Mouse (Mus musculus): ENCODE measurements at regions not wholly inside any gene's neighbourhood (a gene's known extent, or its start where the extent isn't known, plus 50 kb on each side); places are given as distances from the start of the nearest gene placed in this dataset.

DNA sequence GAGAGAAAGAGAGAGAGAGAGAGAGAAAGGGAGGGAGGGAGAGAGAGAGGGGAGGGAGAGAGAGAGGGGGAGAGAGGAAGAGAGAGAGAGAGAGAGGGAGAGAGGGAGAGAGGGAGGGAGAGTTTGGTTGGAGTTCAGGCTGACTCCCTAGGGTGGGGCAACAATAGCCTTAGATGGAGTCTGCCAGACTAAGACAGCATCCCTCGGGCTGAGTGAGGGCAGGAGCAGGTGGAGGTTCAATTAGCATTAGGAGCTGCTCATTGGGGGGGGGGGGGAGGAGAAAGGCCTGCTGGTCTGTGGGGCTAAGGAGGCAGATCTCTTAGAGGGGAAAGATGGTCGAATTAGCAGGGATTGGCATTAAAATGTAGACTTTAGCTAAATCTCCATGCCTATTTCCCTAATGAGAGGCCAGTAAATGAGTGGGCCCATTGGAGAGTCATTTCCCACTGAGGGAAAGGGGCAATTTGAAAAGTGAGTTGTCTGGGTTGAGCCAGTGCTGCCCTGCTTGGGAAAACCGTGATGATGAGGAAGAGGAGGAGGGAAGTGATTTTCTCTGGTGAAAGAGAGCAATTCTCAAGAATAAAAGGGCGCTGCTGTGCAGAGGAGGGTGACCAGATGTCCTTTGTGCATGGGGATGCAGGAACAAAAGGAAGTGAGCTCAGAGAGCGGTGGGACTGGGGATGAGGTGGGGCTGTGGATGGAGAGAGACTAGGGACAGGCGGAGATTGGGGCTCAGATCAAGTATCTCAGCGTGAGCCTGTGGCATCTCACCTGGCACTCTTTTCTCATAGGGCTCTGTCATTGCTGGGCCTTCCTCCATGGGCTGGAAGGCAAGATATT lies 218.0 kb downstream of the Med10 start:
- peak overlapping the region; percentile 6 for H3K27ac ChIP-seq (ENCODE audit: low read depth, low read length)
- 0 out of 2 replicates have a peak, but pooled peaks cover 3% of the 10 kb centered on the region for H3K4me1 ChIP-seq (replicated peaks; ENCODE audit: control insufficient read depth, insufficient read depth, low read length)
- H3K4me2 ChIP-seq (replicated peaks; ENCODE audit: low read depth, low read length) = no peak overlapping the region
- no peaks in the 10 kb centered on the region for H3K27me3 ChIP-seq (ENCODE audit: control insufficient read depth, insufficient read depth, low read length)
- 14% methylated on average over 7 of the region's 7 CpGs for WGBS
- no peak overlapping the region for H3K4me3 ChIP-seq (ENCODE audit: low read depth, low read length)
- H3K9me3 ChIP-seq (ENCODE audit: control insufficient read depth, low read length) = no peaks in the 10 kb centered on the region
- no peak overlapping the region for H3K9ac ChIP-seq (ENCODE audit: low read depth, low read length)
- H3K36me3 ChIP-seq (ENCODE audit: control insufficient read depth, insufficient read depth, low read length) = no peaks in the 10 kb centered on the region
- DNase-seq (ENCODE audit: low spot score) (peak; percentile 24), ATAC-seq (ENCODE audit: low FRiP score) (peak; percentile 90)

DNA sequence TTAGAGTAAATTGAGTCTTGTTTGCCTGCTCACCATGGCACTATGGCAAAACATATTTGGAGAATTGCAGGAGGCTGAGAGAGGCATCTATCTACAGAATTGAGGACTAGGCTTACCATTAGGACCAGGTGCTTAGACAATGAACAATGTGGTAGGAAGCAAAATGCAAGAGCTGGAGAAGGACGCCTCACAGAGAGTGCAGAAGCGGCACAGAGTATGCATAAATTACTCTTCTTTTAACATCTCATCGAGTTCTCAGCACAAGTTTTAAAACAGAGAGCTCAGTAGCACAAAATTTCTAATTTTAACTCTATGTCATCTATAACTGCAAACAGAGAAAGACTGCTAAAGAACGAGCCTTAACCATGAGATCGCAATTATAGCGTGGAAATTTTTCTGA lies 231.1 kb downstream of the Med10 start:
- Histone ChIP-seq H3K4me2 (replicated peaks; ENCODE audit: low read depth, low read length) (no peak overlapping the region), H3K4me1 (replicated peaks; ENCODE audit: control insufficient read depth, insufficient read depth, low read length) (no peaks in the 10 kb centered on the region), H3K27ac (ENCODE audit: low read depth, low read length) (no peak overlapping the region), H3K27me3 (ENCODE audit: control insufficient read depth, insufficient read depth, low read length) (no peaks in the 10 kb centered on the region), H3K4me3 (ENCODE audit: low read depth, low read length) (no peak overlapping the region), H3K9me3 (ENCODE audit: control insufficient read depth, low read length) (no peaks in the 10 kb centered on the region), H3K9ac (ENCODE audit: low read depth, low read length) (no peak overlapping the region), H3K36me3 (ENCODE audit: control insufficient read depth, insufficient read depth, low read length) (no peaks in the 10 kb centered on the region)
- no peak for DNase-seq (ENCODE audit: low spot score)
- no peak for ATAC-seq (ENCODE audit: low FRiP score)
- WGBS = 76% methylated on average over 6 of the region's 6 CpGs

DNA sequence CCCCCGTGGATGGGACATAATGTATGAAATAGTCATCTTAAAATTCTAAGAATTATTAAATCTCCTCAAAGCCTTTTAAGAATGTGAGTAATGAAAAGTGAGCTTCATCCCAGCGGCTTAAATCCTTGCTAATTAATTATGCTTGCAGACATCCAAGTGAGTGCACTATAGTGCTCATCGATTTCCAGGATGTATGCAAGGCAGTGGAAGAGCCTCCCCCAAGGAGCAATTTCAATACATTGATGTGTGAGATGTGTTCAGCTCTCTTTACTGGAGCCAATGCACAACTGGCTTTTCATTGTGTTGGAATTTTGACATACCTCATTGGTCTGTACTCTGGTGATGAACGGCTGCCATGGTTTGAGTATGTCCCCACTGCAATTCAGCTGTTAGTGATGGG lies 231.6 kb downstream of the Med10 start:
- DNase-seq (ENCODE audit: low spot score) (no peak), ATAC-seq (ENCODE audit: low FRiP score) (no peak)
- no peak overlapping the region for H3K4me3 ChIP-seq (ENCODE audit: low read depth, low read length)
- WGBS = 72% methylated on average over 4 of the region's 4 CpGs
- no peak overlapping the region for H3K27ac ChIP-seq (ENCODE audit: low read depth, low read length)
- no peaks in the 10 kb centered on the region for H3K4me1 ChIP-seq (replicated peaks; ENCODE audit: control insufficient read depth, insufficient read depth, low read length)
- H3K9ac ChIP-seq (ENCODE audit: low read depth, low read length) = no peak overlapping the region
- no peaks in the 10 kb centered on the region for H3K9me3 ChIP-seq (ENCODE audit: control insufficient read depth, low read length)
- no peaks in the 10 kb centered on the region for H3K27me3 ChIP-seq (ENCODE audit: control insufficient read depth, insufficient read depth, low read length)
- no peaks in the 10 kb centered on the region for H3K36me3 ChIP-seq (ENCODE audit: control insufficient read depth, insufficient read depth, low read length)
- H3K4me2 ChIP-seq (replicated peaks; ENCODE audit: low read depth, low read length) = no peak overlapping the region

DNA sequence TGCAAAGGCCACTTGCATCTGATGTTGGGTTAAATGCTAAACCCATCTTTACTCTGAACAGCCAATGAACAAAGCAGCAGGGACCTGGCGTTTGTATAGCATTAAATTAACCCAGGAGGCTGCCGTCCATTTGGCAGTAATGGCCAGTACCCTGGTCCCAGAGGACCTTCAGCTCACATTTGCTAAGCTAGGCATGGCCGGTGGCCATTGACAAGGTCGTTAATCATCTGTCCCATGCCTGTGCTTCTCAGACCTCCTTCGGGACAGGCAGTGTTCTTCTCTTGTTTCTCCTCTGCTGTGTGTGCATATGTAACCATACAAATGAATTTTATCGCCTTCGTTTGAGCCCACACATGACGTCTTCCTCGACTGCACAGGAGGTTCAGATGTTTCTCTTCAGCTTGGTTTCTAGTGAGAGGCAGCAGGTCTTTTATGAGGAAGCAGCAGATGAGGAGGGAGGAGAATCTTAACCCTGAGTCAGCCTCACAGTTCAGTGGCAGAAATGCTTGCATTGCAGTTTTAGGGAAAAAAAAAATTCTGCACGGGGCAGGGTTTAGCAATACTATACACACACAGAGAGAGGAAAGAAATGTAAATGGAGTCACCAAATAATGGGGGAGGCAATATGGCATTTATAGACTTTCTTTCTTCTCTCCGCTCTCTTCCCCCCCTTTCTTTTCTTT lies 235.9 kb downstream of the Med10 start:
- no peak overlapping the region for H3K4me3 ChIP-seq (ENCODE audit: low read depth, low read length)
- H3K9ac ChIP-seq (ENCODE audit: low read depth, low read length) = no peak overlapping the region
- DNase-seq (ENCODE audit: low spot score) (peak; percentile 69), ATAC-seq (ENCODE audit: low FRiP score) (peak; percentile 94)
- 34% methylated on average over 11 of the region's 11 CpGs for WGBS
- H3K4me1 ChIP-seq (replicated peaks; ENCODE audit: control insufficient read depth, insufficient read depth, low read length) = no peaks in the 10 kb centered on the region
- H3K36me3 ChIP-seq (ENCODE audit: control insufficient read depth, insufficient read depth, low read length) = no peaks in the 10 kb centered on the region
- no peaks in the 10 kb centered on the region for H3K9me3 ChIP-seq (ENCODE audit: control insufficient read depth, low read length)
- peak overlapping the region; percentile 3; the same call in 1 of the 2 replicates for H3K27ac ChIP-seq (ENCODE audit: low read depth, low read length)
- H3K4me2 ChIP-seq (replicated peaks; ENCODE audit: low read depth, low read length) = no peak overlapping the region
- no peaks in the 10 kb centered on the region for H3K27me3 ChIP-seq (ENCODE audit: control insufficient read depth, insufficient read depth, low read length)

DNA sequence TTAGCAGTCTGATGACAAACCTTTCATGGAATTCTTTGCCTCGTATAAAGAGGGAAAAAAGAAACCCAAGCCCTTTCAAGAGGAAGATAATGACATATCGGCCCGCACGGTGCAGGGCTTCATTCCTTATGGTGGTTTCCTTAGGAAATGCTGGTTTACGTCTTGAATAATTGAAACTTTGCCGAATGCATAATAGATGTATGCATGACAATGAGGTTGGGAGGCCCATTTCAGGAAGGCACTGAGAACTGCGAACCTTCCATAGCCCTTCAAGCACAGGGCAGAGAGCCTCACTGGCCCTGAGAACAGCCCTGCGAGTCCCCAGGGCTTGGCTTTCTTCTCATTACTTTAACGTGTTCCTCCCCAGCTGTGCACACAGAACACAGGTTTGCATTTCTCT lies 255.7 kb downstream of the Med10 start:
- ATAC-seq (ENCODE audit: low FRiP score) = 0 out of 2 replicates have a peak, but pooled peaks have one; percentile 17
- Histone ChIP-seq H3K9ac (ENCODE audit: low read depth, low read length) (no peak overlapping the region), H3K27me3 (ENCODE audit: control insufficient read depth, insufficient read depth, low read length) (no peaks in the 10 kb centered on the region), H3K9me3 (ENCODE audit: control insufficient read depth, low read length) (no peaks in the 10 kb centered on the region), H3K4me2 (replicated peaks; ENCODE audit: low read depth, low read length) (no peak overlapping the region), H3K4me3 (ENCODE audit: low read depth, low read length) (no peak overlapping the region), H3K36me3 (ENCODE audit: control insufficient read depth, insufficient read depth, low read length) (no peaks in the 10 kb centered on the region), H3K27ac (ENCODE audit: low read depth, low read length) (no peak overlapping the region), H3K4me1 (replicated peaks; ENCODE audit: control insufficient read depth, insufficient read depth, low read length) (no peaks in the 10 kb centered on the region)
- WGBS = 53% methylated on average over 9 of the region's 9 CpGs
- DNase-seq (ENCODE audit: low spot score) = no peak

DNA sequence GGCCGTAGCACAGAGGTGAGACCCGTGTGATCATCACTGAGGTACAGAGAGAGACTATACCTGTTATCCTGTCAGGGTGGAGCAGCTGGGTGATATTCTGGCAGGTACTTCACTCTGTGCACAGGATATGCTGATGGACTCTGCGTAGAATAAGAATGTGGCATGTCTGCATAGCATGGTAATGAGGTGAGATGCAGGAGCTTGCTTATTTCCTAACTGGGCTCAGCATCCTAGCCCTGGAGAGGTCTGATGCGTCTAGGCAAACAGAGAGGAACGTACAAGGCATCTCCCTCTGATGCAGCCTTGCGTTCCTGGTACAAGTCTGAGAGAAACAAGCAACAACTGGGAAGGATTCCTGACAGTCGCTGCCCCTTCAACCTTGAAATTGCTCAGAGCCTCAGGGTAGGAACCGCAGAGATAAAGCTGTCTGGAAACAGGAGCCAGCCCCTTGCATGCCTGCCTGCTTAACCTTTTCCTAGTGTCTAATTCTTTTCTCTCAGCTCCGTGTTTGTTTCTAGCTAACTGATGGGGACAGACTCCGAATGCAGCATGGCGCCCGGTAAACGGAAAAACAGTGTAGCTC lies 259.3 kb downstream of the Med10 start:
- DNase-seq (ENCODE audit: low spot score) (no peak), ATAC-seq (ENCODE audit: low FRiP score) (no peak)
- H3K4me2 ChIP-seq (replicated peaks; ENCODE audit: low read depth, low read length) = no peak overlapping the region
- H3K4me1 ChIP-seq (replicated peaks; ENCODE audit: control insufficient read depth, insufficient read depth, low read length) = no peaks in the 10 kb centered on the region
- no peaks in the 10 kb centered on the region for H3K36me3 ChIP-seq (ENCODE audit: control insufficient read depth, insufficient read depth, low read length)
- no peaks in the 10 kb centered on the region for H3K9me3 ChIP-seq (ENCODE audit: control insufficient read depth, low read length)
- WGBS = 76% methylated on average over 13 of the region's 13 CpGs
- H3K27me3 ChIP-seq (ENCODE audit: control insufficient read depth, insufficient read depth, low read length) = no peaks in the 10 kb centered on the region
- H3K27ac ChIP-seq (ENCODE audit: low read depth, low read length) = no peak overlapping the region
- H3K4me3 ChIP-seq (ENCODE audit: low read depth, low read length) = no peak overlapping the region
- H3K9ac ChIP-seq (ENCODE audit: low read depth, low read length) = no peak overlapping the region

DNA sequence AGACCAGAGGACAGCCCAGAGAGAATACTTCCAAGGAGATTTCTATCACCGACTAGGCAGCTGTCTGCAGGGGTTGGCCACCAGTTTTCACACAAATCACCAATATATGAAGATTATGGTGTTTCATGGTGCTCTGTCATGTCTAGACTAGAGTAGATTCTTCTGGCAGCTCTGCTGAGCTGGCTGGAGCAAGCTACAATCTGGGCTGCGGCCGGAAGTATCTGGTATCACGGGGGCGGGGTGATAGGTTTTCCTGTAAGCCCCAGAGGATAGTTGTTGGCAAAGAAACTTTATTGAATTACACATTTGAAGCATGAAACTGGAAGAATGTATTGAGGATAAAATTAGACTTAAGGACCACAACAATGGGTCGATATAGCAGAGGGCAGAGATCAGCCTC lies 271.5 kb downstream of the Med10 start:
- DNase-seq (ENCODE audit: low spot score) (no peak), ATAC-seq (ENCODE audit: low FRiP score) (no peak)
- no peak overlapping the region for H3K27ac ChIP-seq (ENCODE audit: low read depth, low read length)
- H3K4me2 ChIP-seq (replicated peaks; ENCODE audit: low read depth, low read length) = no peak overlapping the region
- H3K27me3 ChIP-seq (ENCODE audit: control insufficient read depth, insufficient read depth, low read length) = no peaks in the 10 kb centered on the region
- no peaks in the 10 kb centered on the region for H3K36me3 ChIP-seq (ENCODE audit: control insufficient read depth, insufficient read depth, low read length)
- no peaks in the 10 kb centered on the region for H3K9me3 ChIP-seq (ENCODE audit: control insufficient read depth, low read length)
- H3K4me1 ChIP-seq (replicated peaks; ENCODE audit: control insufficient read depth, insufficient read depth, low read length) = no peaks in the 10 kb centered on the region
- H3K9ac ChIP-seq (ENCODE audit: low read depth, low read length) = no peak overlapping the region
- H3K4me3 ChIP-seq (ENCODE audit: low read depth, low read length) = no peak overlapping the region
- WGBS = 81% methylated on average over 6 of the region's 6 CpGs

DNA sequence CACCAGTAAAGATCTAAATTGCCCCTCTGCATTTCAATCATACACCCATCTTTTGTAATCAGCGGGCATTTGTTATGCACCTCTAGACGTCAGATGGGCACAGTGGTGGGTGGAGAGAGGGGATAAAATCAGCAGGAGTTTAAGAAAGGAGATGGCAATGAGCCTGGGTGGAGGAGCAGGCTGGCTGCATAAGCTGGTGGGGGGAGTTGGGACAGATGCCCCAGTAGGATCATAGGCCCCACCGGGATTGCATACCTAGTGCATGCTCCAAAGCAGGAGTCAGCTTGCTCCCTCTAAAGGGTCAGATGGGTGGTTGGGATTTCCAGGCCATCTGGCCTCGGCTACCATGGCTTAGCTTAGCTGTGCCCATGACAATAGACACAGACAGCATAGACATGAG lies 273.2 kb downstream of the Med10 start:
- no peak overlapping the region for H3K4me2 ChIP-seq (replicated peaks; ENCODE audit: low read depth, low read length)
- no peaks in the 10 kb centered on the region for H3K4me1 ChIP-seq (replicated peaks; ENCODE audit: control insufficient read depth, insufficient read depth, low read length)
- H3K9ac ChIP-seq (ENCODE audit: low read depth, low read length) = no peak overlapping the region
- no peak overlapping the region for H3K27ac ChIP-seq (ENCODE audit: low read depth, low read length)
- no peak overlapping the region for H3K4me3 ChIP-seq (ENCODE audit: low read depth, low read length)
- DNase-seq (ENCODE audit: low spot score) (no peak), ATAC-seq (ENCODE audit: low FRiP score) (no peak)
- 71% methylated on average over 4 of the region's 4 CpGs for WGBS
- no peaks in the 10 kb centered on the region for H3K36me3 ChIP-seq (ENCODE audit: control insufficient read depth, insufficient read depth, low read length)
- H3K9me3 ChIP-seq (ENCODE audit: control insufficient read depth, low read length) = no peaks in the 10 kb centered on the region
- H3K27me3 ChIP-seq (ENCODE audit: control insufficient read depth, insufficient read depth, low read length) = no peaks in the 10 kb centered on the region

Data from hindbrain, embryonic 11.5 days (tissue).